Mouse (Mus musculus) thymus, postnatal 0 days (tissue): ENCODE data around the gene Chrm2. TPM values are rescaled to one million over a fixed set of nuclear protein-coding genes. Genes with fewer than 3 reads are reported as not detected.

Experiments
- DNase-seq: peaks from one replicate; pipeline ENCODE4 v3.0.0-alpha.2; 2015; ENCODE audit warnings: low spot score
- polyA plus RNA-seq: library from polyadenylated mRNA; unstranded; fragments of >200 nt; fragmentation: Nextera tagmentation; extraction: Ambion mirVana; gene quantifications from 2 replicates; pipeline ENCODE4 v1.2.1, GENCODE M21; 2015

Chrm2 gene
- polyA plus RNA-seq = 0.17 and 0.22 TPM in 2 replicates

DNA sequence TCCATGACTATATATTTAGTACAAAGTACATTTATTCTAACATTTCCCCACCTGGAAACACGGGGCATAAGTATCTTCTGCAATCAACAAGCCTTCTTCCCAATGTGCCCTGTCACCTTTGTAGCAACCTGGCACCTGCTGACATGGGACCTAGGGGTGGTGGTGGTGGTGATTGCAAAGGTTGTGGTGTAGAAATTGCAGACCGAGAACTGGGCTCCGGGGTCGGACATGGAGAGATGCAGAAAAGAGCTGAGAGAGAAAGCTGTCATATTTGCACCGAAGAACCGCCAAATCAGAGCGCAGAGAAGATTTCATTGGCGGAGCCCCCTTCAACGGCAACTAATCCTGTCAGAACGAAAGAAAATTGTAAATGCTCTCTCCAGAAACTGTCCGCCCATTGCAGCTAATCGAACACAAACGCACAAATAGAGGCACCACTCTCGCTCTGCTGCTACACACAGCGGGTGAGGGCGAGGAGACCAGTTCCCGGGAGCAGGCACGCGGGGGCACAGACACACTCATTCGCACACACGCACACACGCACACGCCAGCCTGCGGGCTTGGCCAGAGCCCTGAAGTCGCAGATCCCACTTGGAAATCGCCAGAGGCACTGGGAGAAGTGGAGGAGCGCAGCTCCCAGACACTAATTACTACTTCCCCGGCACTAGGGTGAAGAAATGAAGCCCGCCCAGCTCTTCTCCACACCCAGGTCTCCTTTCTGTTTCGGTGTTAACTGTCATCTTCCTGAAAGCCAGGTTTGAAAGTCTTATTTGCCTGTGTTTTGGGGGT, at the start of gene Chrm2:
Chrm2 (plus strand) TSS at position 473 of the 789 bp plus-strand sequence.
- no peak for DNase-seq

DNA sequence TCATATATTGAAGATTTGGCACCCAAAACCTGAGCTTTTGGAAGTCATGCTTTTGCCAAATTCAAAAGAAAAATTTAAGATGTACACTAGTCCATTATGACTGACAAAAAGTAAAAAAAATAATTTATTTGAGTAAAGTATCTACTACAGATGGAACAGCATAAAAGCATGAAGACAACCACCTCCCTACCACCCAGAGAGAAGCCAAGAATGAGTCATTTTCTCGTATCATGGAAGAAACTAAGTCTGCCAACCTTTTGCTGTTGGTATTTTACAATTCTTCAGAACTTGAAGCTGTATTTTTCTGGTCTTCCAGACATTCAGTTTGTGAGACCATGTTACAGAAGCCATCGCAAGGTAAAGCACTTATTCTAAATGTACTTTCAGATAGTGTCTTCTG, 13.9 kb upstream of the Chrm2 start:
- DNase-seq = no peak

DNA sequence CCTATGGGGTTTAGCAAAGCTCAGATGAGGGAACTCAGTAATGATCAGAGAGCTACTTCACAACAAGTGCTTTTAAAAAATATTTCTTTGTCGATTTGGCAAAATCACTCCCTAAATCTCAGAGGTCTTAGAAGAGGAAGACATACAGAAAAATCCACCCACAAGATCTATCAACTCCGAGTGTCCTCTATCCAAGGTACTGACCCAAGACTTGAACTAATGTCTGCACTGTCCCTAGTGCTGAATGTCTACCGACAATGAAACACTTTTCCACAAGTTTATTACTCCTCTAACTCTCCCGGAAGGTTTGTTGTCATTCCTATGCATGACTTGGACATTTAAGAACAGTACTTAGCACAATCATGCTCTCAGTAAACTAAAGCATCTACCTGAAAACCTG, 9.9 kb upstream of the Chrm2 start:
- DNase-seq = no peak

DNA sequence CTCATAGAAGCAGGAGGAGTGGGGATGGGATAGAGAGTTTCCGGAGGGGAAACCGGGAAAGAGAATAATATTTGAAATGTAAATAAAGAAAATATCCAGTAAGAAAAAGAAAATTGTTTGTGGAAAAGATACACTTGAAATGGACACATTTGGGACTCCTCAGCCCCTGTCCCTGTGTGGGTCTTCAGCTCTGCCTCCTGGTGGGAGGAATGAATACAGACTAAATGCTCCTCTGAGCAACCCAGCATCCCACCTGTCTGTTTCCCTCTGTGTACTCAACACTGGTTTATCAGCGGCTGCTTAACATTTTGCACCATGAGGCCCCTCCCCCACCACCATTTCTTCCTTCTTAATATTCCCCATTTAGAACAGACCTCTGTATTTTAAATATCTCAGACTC, 3.8 kb upstream of the Chrm2 start:
- DNase-seq = no peak

DNA sequence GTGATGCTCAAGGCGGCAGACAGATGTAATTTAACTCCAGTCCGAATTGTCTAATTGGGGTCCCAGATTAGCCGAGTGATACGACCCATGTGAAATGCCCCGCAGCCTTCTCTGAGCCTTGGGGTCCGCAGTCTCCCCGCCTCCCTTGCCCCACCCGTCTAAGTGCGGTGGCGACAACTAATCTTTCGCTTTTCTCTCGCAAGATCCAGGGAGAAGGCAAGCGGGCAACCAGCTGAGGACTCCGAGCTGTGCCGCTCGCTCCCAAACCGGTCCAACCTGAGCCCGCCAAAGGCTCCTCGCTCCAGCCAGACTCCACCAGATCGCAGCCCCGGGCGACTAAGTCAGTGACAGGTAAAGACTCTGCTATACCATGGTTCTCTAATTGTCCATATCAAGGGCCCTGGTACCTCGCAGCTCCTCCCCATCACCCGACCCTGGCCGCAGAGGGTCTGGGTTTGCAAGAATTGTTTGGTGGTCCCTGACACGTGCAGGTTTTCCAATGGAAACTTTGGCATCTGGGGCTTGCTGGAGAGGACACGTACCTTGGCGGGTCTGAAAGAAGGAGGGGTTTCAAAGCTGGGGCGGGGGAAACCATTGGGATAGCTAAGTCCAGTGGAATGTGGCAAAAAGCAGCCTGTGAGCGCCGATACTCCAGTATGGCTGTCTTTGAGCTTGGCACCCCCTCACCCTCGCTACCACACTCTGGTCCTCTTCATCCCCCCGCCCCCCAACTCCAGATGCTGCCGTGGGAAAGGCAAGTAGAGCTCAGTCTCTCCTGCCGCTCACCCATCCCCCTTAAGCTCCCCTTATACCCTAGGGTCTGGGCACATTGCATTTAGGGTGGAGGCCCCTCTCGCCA, 746 bp downstream of the Chrm2 start:
- no peak for DNase-seq

DNA sequence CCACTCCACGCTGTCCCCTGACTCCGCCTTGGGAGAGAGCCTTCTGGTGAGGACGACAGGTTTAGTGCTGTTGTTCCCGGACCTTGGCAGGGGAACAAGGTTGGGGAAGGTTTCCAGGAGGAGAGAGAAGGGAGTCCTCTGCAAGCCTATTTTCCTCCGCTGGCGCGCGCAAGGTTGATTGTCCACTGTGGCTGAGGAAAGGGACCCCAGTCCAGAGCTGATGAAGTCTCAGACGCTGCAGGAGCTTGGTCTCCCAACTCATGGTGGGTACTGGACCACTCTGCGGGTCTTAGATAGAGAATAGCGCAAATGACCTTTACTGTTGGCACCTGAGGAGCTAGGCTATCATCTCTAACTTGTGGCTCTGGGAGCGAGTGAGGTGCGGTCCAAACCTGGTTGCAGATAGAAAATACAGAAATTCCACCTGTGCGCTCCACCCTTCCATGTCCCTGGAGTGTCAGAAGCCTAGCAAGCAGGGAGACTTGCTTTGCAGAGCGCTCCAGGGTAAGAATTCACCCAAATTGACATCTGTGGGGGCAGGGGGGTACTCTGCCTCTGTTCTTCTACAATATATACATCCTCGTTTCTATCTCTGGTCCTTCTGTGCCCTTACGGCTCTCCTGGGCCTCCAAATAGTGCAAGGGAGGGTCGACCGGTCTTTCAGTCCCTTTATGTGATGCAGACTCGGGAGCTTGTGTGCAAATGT, 1.5 kb downstream of the Chrm2 start:
- no peak for DNase-seq

DNA sequence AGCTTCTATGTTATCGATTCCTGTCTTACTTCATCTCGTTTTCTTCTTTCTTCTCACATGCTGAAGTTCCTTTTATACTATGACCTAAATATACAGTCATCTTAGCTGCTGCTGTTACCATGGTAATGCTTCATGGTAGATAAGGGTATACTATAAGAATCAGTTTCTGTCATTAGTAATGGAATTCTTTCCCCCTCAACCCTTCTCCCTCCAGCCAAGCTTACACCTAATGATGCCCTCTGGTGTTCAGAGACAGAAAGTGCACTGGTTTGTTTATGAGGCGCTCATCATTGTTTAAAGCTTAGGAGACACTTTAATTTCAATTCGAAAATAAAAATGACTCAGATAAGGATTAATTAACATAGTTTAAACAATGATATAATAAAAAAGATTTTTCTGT, 5.8 kb downstream of the Chrm2 start:
- no peak for DNase-seq

DNA sequence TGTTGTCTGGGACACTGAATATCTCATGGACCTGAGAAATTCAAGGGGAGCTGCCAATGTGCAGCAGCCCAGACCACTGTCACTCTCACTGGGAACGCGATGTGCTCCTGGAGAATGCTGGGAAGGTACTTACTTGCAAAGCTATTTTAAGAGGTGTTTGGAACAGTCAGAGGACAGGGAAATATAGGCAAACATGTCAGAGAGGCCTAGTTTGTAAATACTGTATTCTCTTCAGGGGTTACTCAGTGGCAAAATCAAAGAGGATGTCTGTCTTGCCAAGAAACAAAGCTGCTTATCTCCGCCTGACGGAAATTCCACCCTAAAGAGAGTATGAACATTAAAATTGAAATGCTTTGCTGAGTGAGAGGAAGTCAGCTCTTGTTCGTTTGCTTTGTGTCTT, 17.3 kb downstream of the Chrm2 start:
- DNase-seq = no peak

DNA sequence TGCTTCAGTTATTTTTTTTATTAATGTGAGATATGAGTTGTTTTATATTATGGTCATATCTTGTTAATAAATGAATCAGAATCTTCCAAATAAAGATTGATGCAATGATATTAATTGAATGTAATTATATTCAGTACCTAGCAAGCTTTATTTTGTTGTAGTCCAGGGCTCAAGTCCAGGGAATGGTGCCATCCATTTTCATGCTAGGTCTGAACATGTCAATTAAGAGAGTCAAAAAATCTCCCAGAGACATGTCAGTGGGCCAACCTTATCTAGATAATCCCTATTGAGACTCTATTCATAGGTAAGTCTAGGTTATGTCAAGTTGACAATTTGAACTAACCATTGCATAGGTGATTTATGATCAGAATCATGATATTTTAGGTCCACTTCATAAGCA, 21.1 kb downstream of the Chrm2 start:
- no peak for DNase-seq

DNA sequence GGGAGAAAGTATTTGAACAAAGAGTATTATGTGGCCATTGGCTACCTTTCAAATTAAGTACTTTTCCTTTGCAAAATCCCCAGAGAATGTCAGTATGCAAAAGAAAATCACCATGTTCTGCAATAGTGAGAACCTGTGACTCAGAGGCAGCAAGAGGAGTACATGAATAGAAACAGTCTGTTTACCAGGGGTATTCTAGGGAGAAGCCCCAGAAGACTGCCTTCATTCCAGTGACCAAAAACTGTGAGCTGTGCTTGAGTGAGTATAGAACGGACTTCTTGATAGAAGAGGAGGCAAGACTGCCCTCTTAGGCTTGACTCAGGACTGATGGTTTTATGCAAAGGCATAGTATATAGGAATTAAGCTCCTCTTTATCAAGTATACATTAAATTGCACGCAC, 22.2 kb downstream of the Chrm2 start:
- DNase-seq = no peak

DNA sequence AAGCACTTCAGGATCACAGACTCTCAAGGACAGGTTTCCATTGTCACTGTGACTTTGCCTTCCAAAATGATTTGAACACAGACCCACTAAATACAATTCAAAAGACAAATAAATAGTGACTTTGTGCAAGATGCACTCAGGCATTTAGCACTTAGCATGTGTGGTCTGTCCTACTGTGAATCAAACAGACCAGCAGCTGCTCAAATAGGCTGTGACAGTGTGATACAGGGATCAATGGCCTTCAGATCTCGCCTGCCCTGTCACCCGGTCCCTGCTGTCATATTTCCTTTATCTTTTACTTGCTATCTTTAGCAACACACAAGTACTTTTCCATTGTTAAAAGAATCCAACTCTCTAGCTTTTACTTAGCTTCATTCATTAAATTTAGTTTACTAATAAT, 31.8 kb downstream of the Chrm2 start:
- DNase-seq = no peak

DNA sequence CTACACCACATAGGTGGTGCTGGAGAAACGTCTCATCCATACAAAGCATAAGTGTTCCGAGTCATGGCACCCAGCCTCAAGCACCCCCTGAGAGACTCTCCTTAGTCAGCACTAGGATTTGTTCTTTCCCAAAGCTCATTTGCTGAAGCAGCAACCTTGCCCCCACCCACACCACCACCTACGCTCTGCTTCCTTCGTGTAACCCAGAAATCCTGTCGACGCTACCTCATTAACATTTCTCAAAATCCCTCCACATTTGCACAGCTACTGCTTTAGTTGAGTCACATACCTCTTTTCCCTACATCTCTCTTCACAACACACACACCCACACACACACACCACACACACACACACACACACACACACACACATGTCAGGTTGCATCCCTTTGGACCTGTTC, 50.1 kb downstream of the Chrm2 start:
- no peak for DNase-seq

DNA sequence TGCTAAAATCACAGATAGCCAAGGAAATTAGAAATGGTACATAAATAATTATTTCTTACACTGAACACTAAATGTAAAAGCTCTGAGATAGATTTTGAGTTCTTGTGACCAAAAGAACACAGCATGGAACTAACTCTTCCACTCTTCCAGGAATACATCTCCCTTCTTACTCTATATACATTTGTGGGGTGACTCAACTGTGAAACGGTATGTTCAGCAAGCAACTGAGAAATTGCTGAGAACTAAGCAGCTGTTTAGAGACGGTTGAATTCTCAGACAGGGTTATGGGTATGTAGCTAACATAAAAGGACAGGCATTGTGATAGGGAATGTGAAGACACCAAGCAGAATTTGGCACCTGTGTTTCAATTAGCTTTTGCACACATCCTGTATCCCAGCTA, 51.3 kb downstream of the Chrm2 start:
- no peak for DNase-seq

DNA sequence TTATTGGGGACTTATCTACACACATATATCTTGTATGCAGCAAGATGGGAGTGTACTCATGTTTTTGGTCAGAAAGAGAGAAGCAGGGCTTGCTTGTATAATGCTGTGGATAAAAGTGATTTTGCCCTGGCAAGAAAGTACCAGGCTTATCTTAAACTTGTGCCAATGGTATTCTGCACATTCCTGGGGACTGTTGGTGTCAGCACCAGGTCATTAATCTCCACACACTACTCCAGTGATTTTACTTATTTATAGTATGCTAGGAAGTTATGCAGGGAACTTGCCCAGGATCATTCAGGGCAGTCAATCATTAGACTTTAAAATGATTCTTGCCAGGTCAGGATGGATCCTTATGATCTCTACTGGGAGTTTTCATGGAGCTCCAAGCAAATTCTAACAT, 63.6 kb downstream of the Chrm2 start:
- DNase-seq = no peak

DNA sequence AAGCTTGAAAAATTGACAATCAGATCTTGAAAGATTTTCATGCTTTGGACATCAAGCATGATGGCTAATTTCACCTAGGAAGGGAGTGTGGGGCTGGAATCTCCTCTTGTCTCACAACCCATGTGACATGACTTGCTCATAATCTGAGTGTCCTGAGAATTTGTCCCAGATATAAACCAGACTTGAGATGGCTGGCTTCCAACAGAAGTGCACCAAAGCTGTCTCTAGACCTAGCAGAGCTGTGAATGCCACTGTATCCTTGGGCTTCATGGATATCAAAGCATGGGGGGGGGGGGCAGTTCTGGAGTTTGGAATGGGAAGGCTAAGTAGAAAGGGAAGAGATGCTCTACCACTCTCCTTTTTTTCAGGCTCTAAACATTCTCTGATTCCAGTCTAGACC, 67.2 kb downstream of the Chrm2 start:
- no peak for DNase-seq

DNA sequence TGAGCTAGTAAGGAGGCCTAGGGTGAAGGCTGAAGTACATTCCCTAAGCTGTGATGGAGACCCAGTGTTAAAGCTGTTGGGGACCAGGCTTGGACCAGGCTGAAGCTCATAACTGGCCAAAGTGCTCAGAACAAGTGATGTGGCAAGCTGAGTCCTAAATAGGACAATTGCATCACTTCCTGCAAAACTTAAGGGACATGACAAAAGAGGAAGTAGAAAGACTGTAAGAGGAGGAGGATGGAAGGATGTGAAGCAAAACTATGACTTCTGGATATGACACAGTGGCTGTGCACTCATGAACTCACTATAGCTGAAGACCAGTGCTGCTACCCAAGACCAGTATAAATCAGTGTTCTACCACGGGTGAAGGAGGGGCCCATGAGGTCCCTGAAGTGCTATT, 69.1 kb downstream of the Chrm2 start:
- no peak for DNase-seq

DNA sequence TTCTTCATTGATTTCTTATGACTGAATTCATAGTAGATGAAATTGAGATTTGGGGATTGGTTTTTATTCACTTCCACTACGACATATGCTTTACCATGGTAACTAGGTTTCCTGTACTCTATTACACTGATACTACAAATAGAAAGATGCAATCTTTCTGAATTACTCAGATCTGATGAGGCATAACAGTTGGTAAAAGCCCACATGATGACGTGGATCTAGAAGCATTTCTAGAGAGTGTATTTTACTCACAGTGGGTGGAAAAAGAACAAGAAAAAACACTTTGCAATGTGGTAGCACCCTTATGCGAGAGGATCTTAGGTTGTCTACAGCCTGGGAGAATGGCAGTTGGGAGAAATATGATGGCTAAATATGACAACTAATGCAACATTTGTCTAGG, 76.1 kb downstream of the Chrm2 start:
- no peak for DNase-seq

DNA sequence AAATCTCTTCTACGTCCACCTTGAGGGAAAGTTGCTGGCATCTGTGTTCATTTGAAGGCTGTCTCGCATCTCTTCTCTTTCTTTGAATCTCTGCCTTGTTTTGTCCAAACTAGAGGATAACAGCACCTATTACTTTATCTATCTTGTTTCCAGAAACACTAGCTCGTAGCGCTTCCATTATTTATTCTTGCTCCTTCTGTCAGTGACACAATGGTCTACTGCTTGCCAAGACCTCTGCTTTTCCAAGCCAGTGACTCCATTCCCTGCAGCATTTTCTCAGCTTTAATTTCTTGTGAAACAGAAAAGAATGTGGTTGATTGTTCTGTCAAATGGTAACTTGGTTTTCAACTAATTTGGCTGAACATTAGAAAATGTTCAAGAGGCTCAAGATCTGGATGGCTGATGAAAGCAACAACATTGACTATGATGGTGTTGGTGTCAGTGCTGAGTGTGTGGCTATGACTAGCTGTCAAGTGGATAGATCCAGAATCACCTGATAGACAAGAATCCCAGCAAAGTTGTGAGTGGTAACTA, 96.3 kb downstream of the Chrm2 start:
- DNase-seq = no peak

DNA sequence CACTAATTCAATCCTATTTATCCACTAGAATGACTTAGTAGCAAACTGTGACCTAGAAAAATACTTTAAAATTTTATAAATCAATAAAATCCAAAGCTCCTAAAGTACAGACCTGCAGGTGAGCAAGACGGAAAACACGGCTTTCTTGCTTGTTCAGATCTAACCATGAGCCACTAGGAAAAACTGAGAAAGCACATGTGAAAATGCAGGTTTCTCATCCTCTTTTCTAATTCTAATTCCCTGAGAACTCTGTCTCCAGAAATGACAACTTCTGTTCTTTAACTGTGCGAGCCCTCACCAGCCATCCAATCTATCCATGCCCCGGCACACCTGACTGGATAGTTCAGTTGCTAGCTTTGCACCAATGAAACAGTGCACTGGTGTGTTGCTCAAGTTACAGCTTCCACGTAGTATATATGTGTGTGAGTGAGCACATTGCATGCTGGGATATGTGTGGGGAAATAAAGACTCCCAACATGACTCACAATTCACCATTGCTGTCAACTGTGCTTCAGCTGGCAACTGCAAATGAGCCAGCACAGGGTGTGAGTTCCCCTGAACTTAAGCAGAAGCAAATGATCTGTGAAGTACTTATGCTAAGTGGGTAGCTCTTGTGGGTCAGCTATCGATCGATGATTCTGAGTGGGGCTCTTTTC, 119.3 kb downstream of the Chrm2 start:
- no peak for DNase-seq

DNA sequence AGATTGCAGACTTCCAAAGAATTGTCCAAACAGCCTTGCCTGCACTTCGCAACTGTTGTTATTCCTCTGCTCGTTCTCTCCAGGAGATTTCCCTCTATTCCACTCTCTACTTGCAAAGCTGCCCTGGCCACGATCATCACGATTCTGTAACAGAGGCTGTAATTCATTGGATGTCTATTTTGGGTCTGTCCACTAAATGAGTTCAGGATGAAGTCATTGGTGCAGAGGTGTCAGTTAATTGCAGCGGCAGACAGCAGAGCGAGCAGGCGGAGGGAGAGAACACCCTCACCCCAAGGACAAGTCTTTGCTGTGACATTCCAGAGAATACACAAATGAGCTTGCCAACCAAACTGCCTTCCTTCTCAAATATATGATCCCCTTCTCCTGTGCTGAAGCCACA, 120.1 kb downstream of the Chrm2 start:
- DNase-seq = no peak

DNA sequence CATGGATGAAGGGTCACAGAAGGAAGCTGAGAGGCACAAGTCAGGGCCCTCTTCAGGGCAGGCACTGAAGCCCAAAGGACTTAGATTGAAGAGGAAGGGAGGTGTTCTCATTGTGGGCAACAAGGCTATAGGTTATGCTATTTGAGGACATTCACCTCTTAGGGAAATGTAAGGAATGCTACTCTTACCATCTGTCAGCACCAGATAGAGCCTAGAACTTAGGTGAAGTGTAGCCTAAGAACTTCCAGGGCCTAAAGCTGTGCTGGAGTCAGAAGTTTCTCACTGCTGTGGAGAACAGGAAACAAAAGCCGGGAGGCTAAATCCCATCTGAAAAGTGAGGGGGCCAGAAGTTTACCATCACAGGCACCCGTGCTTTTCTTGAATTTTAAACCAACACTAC, 120.6 kb downstream of the Chrm2 start:
- DNase-seq = no peak
